Mouse (Mus musculus) lung, embryonic 15.5 days (tissue): Measurements from ENCODE around the gene Tfr2. TPM values are rescaled to one million over a fixed set of nuclear protein-coding genes. Genes with fewer than 3 reads are reported as not detected.
A peak's percentile ranks its signal among the peaks of the same experiment; 100 is the strongest.

Experiments used
- ATAC-seq: fragments of 200-750 bp; cut with Nextera tagmentation; 2 replicates; pipeline ENCODE4 v1.8.0; 2017; ENCODE audit warnings: moderate number of reproducible peaks, borderline replicate concordance; ENCODE audit not compliant: low FRiP score, low TSS enrichment; ENCODE audit errors: extremely low read depth
- H3K27ac ChIP-seq: fragments of 300-500 bp; sonication (generic); 2 replicates; pipeline ENCODE4 v1.5.1; 2015; ENCODE audit warnings: moderate library complexity, mild to moderate bottlenecking, inconsistent platforms
- H3K27me3 ChIP-seq: fragments of 300-500 bp; sonication (generic); 2 replicates; pipeline ENCODE4 v1.6.1; 2015; ENCODE audit warnings: inconsistent platforms
- H3K36me3 ChIP-seq: fragments of 300-500 bp; sonication (generic); 2 replicates; pipeline ENCODE4 v1.6.1; 2015; ENCODE audit warnings: inconsistent platforms
- H3K4me1 ChIP-seq: fragments of 300-500 bp; sonication (generic); 2 replicates; pipeline ENCODE4 v1.6.1; 2015; ENCODE audit warnings: inconsistent platforms
- H3K4me2 ChIP-seq: fragments of 300-500 bp; sonication (generic); 2 replicates; pipeline ENCODE4 v1.6.1; 2015; ENCODE audit warnings: inconsistent platforms, mild to moderate bottlenecking, moderate library complexity
- H3K4me3 ChIP-seq: fragments of 300-500 bp; sonication (generic); 2 replicates; pipeline ENCODE4 v1.5.1; 2015; ENCODE audit warnings: mild to moderate bottlenecking, inconsistent platforms
- H3K9ac ChIP-seq: fragments of 300-500 bp; sonication (generic); 2 replicates; pipeline ENCODE4 v1.6.1; 2015; ENCODE audit warnings: inconsistent platforms
- H3K9me3 ChIP-seq: fragments of 300-500 bp; sonication (generic); 2 replicates; pipeline ENCODE4 v1.6.1; 2016; ENCODE audit warnings: inconsistent platforms
- WGBS: fragments of 180-500 bp; shearing (Covaris S2); methylation state at CpG from one replicate; pipeline ENCODE4 v1.1.7; 2015; 5-methylcytosine and 5-hydroxymethylcytosine counted together
- polyA plus RNA-seq: library from polyadenylated mRNA; unstranded; fragments of >200 nt; fragmentation: Nextera tagmentation; extraction: Ambion mirVana; gene quantifications from 2 replicates; pipeline ENCODE4 v1.2.1, GENCODE M21; 2015

Tfr2 gene
- polyA plus RNA-seq, 1 experiment from 2014 or later = 0.31 TPM

- H3K9me3 ChIP-seq = no peaks in the 10 kb centered on the region
- no peaks in the 10 kb centered on the region for H3K27me3 ChIP-seq
- peak overlapping the region; percentile 87 for H3K4me3 ChIP-seq
- H3K4me1 ChIP-seq = peaks cover 27% of the 10 kb centered on the region; the same call in 1 of the 2 replicates
- peak overlapping the region; percentile 94 for H3K27ac ChIP-seq
- ATAC-seq = no peak
- WGBS = 70% methylated on average over 8 of the region's 8 CpGs
- peaks cover 48% of the 10 kb centered on the region for H3K36me3 ChIP-seq
- peak overlapping the region; percentile 84; the same call in 1 of the 2 replicates for H3K9ac ChIP-seq
- peak overlapping the region; percentile 96 for H3K4me2 ChIP-seq
These were observed 39.6 kb upstream of the Tfr2 start for GRCm38 (mm10) chr5:137530075-137530474.

GRCm38 (mm10) chr5:137530588-137531413 lies 38.8 kb upstream of the Tfr2 start:
- peak; percentile 55 for ATAC-seq
- under 1% methylated on average over 46 of the region's 46 CpGs for WGBS
- H3K9me3 ChIP-seq = no peaks in the 10 kb centered on the region
- H3K27ac ChIP-seq = peak overlapping the region; percentile 94
- H3K4me1 ChIP-seq = peaks cover 24% of the 10 kb centered on the region; the same call in 1 of the 2 replicates
- H3K4me3 ChIP-seq = peak overlapping the region; percentile 87
- peak overlapping the region; percentile 96 for H3K4me2 ChIP-seq
- H3K27me3 ChIP-seq = no peaks in the 10 kb centered on the region
- peak overlapping the region; percentile 84 for H3K9ac ChIP-seq
- peaks cover 41% of the 10 kb centered on the region for H3K36me3 ChIP-seq

- Histone ChIP-seq H3K9me3 (no peaks in the 10 kb centered on the region), H3K27ac (peak overlapping the region; percentile 94), H3K4me3 (peak overlapping the region; percentile 87), H3K9ac (peak overlapping the region; percentile 84), H3K4me2 (peak overlapping the region; percentile 96), H3K4me1 (peaks cover 17% of the 10 kb centered on the region; the same call in 1 of the 2 replicates), H3K36me3 (peaks cover 35% of the 10 kb centered on the region), H3K27me3 (no peaks in the 10 kb centered on the region)
- 0 out of 2 replicates have a peak, but pooled peaks have one; percentile 5 for ATAC-seq
- WGBS = under 1% methylated on average over 51 of the region's 51 CpGs
These were observed 38.1 kb upstream of the Tfr2 start for GRCm38 (mm10) chr5:137531414-137532130.

GRCm38 (mm10) chr5:137532131-137532807 lies 37.4 kb upstream of the Tfr2 start:
- no peak; the same call in 1 of the 2 replicates for ATAC-seq
- Histone ChIP-seq H3K36me3 (peaks cover 29% of the 10 kb centered on the region), H3K27me3 (no peaks in the 10 kb centered on the region), H3K4me3 (peak overlapping the region; percentile 87), H3K27ac (peak overlapping the region; percentile 94), H3K9me3 (no peaks in the 10 kb centered on the region), H3K4me1 (peaks cover 16% of the 10 kb centered on the region; the same call in 1 of the 2 replicates), H3K9ac (peak overlapping the region; percentile 84), H3K4me2 (peak overlapping the region; percentile 96)
- under 1% methylated on average over 19 of the region's 19 CpGs for WGBS

- peak; percentile 3; the same call in 1 of the 2 replicates for ATAC-seq
- H3K4me2 ChIP-seq = peak overlapping the region; percentile 96
- H3K27me3 ChIP-seq = no peaks in the 10 kb centered on the region
- H3K9ac ChIP-seq = peak overlapping the region; percentile 84
- peaks cover 25% of the 10 kb centered on the region for H3K36me3 ChIP-seq
- peak overlapping the region; percentile 94 for H3K27ac ChIP-seq
- peaks cover 16% of the 10 kb centered on the region; the same call in 1 of the 2 replicates for H3K4me1 ChIP-seq
- peak overlapping the region; percentile 87 for H3K4me3 ChIP-seq
- H3K9me3 ChIP-seq = no peaks in the 10 kb centered on the region
- whole genome bisulfite sequencing = 1% methylated on average over 9 of the region's 12 CpGs
These were observed 36.9 kb upstream of the Tfr2 start for GRCm38 (mm10) chr5:137532808-137533116.

- Histone ChIP-seq H3K9ac (peak within 1 kb of the TSS; percentile 84), H3K4me3 (peak within 1 kb of the TSS; percentile 87), H3K36me3 (peaks cover 20% of the 10 kb centered on the region), H3K4me1 (peaks cover 16% of the 10 kb centered on the region; the same call in 1 of the 2 replicates), H3K9me3 (no peaks in the 10 kb centered on the region), H3K27me3 (no peaks in the 10 kb centered on the region), H3K4me2 (peak within 1 kb of the TSS; percentile 96), H3K27ac (peak within 1 kb of the TSS; percentile 94)
- ATAC-seq = peak; percentile 72
- under 1% methylated on average over 40 of the region's 40 CpGs for WGBS
These were observed 36.4 kb upstream of the Tfr2 start, which contains the start of the genes Epo and Gnb2 for GRCm38 (mm10) chr5:137533117-137533827. Epo (minus strand) TSS chr5:137533242. Gnb2 (minus strand) TSS chr5:137533510.

GRCm38 (mm10) chr5:137534762-137535161 lies 34.9 kb upstream of the Tfr2 start:
- Histone ChIP-seq H3K36me3 (peaks cover 5% of the 10 kb centered on the region), H3K9me3 (no peaks in the 10 kb centered on the region), H3K27ac (no peak overlapping the region), H3K27me3 (no peaks in the 10 kb centered on the region), H3K9ac (no peak overlapping the region), H3K4me3 (no peak overlapping the region), H3K4me1 (peaks cover 16% of the 10 kb centered on the region; the same call in 1 of the 2 replicates), H3K4me2 (no peak overlapping the region)
- ATAC-seq = no peak
- 70% methylated on average over 3 of the region's 3 CpGs for WGBS

- Histone ChIP-seq H3K4me1 (peaks cover 11% of the 10 kb centered on the region; the same call in 1 of the 2 replicates), H3K9me3 (no peaks in the 10 kb centered on the region), H3K9ac (no peak overlapping the region), H3K4me2 (no peak overlapping the region), H3K27me3 (no peaks in the 10 kb centered on the region), H3K4me3 (no peak overlapping the region), H3K27ac (no peak overlapping the region), H3K36me3 (no peaks in the 10 kb centered on the region)
- no peak for ATAC-seq
- WGBS = 71% methylated on average over 9 of the region's 9 CpGs
These were observed 34.3 kb upstream of the Tfr2 start for GRCm38 (mm10) chr5:137535318-137535717.

GRCm38 (mm10) chr5:137537461-137537860 lies 32.2 kb upstream of the Tfr2 start:
- 53% methylated on average over 4 of the region's 4 CpGs for WGBS
- 0 out of 2 replicates have a peak, but pooled peaks cover 9% of the 10 kb centered on the region for H3K4me1 ChIP-seq
- H3K36me3 ChIP-seq = no peaks in the 10 kb centered on the region
- H3K27ac ChIP-seq = no peak overlapping the region
- no peaks in the 10 kb centered on the region for H3K27me3 ChIP-seq
- no peak overlapping the region for H3K9ac ChIP-seq
- H3K4me3 ChIP-seq = no peak overlapping the region
- no peak overlapping the region for H3K4me2 ChIP-seq
- no peaks in the 10 kb centered on the region for H3K9me3 ChIP-seq
- no peak for ATAC-seq

GRCm38 (mm10) chr5:137539291-137539801 lies 30.3 kb upstream of the Tfr2 start:
- WGBS = 36% methylated on average over 7 of the region's 7 CpGs
- no peak overlapping the region for H3K9ac ChIP-seq
- no peaks in the 10 kb centered on the region for H3K36me3 ChIP-seq
- H3K4me3 ChIP-seq = no peak overlapping the region
- no peak overlapping the region for H3K4me2 ChIP-seq
- no peak overlapping the region for H3K27ac ChIP-seq
- no peaks in the 10 kb centered on the region for H3K27me3 ChIP-seq
- H3K9me3 ChIP-seq = no peaks in the 10 kb centered on the region
- 0 out of 2 replicates have a peak, but pooled peaks cover 3% of the 10 kb centered on the region for H3K4me1 ChIP-seq
- ATAC-seq = no peak
